Mouse (Mus musculus) left cerebral cortex, adult 9 months (tissue): ENCODE measurements around the gene Adgrf3.

Experiments
- DNase-seq, 2 experiments: peaks; one replicate each; pipeline ENCODE4 v3.0.0; 2022; ENCODE audit warnings: low spot score in 2 of 2

Gene Adgrf3

DNA sequence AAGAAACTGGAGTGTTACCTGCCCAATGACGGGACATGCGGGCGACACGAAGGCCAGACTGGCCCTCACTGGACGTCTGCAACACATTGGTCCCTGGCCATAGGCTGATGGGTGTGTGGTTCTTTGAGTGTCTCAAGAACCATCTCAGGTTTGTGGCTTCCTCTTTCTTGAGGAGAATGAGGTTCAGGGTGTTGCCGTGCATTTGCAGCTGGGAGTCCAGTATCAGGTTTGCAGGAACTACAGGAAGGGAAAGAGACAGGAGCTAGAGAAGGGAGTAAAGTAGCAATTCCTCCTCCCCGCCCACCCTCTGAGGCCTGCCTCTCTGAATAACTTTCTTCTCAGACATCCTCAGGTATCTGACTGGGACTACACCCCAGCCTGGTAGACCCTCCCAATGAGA lies 3.3 kb downstream of the Adgrf3 start:
- no peak for DNase-seq

DNA sequence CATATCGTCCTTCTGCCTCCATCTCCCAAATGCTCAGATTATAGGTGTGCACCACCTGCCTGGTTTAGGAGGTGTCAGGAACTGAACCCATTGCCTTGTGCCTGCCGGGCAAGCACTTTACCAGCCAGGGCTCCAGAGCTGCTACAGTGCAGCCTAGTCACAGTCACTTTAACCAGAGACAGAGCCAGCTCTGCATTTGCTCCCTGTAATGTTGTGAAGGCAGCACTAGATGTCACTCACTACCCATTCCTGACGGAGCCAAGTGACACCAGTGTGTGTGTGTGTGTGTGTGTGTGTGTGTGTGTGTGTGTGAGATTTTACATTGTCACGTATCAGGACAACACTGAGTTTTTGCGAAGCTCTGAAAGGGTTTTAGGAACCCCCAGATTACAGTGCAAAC lies 4.0 kb downstream of the Adgrf3 start:
- peak in 1 of 2 experiments; percentile 34 for DNase-seq

DNA sequence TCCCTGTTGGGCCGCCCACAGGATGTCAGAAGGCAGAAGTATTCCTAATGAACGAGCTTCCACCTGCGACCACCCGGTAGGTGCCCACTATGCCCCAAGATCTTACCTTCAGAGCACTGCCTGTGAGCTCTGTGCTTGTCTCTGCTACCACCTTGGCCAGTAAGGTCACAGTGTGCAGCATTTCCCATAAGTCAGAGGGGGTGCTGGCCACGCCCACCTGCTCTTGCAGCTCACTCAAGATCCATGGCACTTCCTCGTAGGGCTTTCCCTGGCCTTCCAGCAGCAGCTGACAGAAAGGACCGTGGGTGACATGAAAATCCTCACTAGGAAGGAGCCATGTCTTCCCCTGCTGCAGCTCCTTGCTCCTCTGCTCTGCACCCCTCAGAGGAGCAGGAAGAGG lies 7.3 kb downstream of the Adgrf3 start:
- DNase-seq = no peak

DNA sequence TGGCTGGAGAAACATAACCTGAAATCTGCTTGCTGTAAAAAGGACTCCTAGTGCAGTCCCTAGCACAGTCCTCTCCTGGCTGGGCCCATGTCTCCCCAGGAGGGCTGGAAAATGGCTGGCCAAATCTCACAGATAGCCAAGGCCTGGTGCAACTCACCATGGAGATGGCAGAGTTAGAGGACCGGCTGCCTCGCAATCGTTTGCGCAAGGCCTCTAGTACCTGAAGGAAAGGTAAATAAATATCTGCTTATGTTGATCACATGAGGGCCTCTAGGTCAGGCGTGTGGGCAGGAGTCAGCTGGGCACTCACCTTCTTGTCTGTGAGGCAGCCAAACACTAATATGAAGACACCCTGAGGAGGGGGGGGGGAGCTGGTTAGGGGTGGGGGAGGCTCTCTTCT lies 10.2 kb downstream of the Adgrf3 start:
- DNase-seq = no peak

DNA sequence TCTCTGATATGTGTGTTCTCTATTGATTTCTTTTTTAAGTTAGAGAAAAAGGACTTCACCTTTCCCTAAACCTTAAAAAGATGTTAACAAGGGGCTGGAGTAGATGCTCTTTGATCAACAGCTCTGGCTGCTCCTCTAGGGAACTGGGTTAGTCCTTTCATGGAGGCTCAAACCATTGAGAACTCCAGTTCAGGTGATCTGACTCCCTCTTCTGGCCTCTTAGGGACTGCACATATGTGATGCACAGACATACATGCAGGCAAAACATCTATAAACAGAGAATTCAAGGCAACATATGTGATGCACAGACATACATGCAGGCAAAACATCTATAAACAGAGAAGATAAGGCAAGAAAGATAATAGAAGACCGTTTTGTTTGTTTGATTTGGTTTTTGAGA lies 13.1 kb downstream of the Adgrf3 start:
- DNase-seq = no peak

DNA sequence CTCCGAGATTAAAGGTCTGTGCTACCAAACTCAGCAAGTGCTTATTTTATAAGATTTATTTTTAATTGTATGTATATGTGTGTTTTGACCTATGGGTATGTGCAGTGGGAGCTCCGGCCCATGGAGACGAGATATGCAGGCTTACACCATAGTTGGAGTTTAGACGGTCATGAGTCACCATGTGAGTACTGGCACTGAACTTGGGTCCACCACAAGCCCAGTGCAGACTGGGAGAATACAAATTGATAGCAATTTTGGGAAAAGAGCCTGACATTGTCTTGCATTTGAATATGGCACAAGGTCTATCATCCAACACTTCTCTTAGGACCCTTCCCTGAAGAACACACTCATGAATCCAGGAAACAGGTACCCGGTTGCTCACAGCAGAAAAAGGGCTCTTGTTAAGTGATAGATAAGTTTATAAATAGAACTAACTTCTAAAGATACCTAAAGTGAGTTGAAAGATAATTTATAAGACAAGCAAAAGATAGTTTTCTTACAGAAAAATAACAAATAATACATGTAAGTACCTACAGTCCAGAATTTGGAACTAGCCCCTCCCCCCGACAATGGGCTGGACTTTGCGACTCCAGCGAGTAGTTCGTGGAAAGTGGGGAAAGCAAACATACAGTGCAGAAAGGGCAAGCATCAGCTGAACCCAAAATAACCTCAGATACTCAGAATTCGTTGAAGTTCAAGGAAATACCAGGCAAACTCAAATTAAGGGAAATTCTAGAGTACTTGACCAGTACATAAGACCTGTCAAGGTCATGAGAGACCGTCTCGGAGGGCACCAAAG lies 17.6 kb downstream of the Adgrf3 start:
- no peak for DNase-seq

DNA sequence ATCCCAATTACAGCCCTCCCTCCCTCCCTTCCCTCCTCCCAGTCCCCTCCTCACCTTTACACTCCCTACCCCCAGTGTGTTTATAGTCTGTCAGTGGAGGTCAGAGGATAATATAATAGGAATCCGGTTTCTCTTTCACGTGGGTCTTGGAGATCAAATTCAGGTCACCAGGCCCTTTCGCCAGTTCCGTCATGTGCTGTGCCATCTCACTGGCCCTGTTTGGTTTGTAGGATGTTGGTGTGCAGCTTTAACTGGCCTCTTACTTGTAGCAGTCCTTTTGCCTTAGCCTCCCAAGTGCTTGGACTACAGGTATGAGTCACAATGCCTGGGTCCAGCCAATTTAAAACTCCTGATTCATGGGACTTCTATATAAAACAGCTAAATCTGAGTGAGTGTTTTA lies 29.7 kb downstream of the Adgrf3 start:
- DNase-seq = no peak

DNA sequence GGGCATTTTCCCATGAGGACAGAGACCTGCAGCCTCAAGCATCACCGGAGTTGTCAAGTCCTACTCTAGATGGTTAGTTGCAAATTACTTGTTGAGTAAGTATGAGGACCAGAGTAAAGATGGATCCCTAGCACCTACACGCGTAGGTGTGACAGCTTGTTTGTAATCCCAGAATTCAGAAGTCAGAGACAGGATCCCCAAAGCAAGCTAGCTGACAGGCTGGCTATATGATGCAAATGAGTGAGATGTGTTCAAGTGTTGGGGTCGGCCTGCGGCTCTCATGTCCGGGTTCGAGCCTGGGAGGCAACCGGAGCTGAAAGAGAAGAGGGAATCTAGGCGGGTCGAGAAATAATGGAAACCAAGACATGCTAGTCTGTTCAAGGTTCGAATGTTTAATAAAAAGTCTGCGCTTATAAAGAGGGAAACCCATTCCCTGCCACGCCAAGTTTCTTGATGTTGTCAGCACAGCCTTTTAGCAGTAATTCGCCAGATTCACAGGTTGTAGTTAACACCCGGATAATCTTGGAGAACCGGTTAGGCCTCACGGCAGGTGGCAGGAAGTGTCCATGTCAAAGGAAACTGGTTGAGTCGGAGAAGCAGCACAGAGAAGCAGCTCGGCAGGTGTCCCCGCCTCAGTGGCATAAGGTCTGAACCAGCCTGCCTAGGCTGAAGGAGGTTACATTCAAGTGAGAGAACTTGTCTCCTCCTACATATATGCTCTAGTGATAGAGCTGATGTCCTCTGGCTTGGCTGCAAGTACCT lies 32.4 kb downstream of the Adgrf3 start:
- no peak for DNase-seq

DNA sequence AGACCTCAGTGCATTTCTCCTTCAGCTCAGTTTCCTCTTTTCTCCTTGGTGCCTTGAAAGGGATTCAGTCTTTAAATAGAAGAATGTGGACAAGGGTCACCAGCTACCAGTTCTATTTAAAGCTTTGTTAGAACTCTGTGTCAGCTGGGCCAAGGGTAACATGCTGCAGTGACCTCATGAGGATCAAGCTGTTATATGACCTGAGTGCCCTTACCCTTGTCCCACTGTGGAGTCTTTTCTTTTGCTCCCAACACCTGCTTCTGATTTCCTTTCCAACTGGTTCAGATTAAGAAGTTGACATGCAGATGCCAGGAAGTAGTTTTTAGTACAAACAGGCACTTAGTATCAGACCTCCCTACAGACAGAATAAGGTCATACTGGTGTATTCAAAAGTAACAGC lies 33.4 kb downstream of the Adgrf3 start:
- DNase-seq = no peak

DNA sequence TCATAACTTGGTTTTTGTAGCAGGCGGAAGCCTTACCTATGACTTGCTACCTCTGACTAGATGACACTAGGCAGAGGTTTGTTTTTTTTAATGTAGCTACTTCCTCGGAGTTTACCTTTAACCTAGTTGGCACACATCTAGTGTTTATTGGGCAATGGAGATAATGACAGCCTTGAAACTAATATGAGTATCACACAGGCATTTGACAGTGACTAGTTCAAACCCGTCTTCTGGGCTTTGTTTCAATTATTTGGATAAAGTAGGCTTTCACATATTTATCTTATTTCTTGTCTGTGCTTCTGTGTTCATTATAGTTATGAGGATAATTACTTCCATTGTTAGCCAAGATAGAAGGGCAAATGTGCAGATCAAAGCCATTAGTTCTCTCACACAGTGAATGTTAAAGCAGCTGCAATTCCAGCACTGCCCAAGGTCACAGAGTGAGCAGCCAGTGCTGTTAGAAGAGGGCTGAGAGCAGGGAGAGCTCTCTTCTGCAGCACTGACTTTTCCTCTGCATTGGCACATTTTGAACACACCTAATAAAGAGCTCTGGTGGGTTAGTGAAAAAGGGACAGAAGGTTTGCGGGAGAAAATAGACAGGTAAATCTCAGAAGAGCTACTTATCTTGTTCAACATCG lies 35.1 kb downstream of the Adgrf3 start:
- DNase-seq = no peak

DNA sequence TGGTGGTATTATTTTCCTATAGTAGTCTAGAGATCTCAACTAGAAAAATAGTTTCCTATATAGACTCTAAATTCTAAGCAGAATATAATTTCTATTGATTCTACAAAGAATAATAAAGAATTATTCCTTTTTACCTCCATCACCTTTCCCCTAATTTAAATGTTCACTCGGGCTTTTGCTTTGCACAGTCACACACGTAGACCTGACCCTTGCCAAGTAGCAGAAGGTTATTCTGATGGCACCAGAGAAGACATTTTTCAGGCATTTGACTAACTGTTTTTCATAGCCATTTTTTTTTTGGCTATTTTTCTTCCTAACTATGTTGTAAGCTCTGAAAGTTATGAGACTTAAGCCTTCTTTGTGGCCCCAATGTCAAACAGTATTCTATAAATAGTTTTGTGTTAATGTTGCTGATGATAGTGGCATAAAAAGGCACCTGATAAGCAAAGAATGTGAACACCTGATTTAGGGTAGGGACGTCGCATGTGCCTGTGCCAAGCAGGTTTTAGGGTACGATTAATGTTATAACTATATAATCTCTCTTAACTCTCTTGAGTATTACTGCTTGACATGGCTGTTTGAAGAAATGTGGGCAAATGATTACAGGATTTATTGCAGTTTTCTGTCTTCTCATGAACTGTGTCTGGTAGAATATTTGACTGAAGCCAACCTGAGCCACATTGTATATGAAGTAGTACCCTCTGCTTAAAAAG lies 40.1 kb downstream of the Adgrf3 start:
- no peak for DNase-seq

DNA sequence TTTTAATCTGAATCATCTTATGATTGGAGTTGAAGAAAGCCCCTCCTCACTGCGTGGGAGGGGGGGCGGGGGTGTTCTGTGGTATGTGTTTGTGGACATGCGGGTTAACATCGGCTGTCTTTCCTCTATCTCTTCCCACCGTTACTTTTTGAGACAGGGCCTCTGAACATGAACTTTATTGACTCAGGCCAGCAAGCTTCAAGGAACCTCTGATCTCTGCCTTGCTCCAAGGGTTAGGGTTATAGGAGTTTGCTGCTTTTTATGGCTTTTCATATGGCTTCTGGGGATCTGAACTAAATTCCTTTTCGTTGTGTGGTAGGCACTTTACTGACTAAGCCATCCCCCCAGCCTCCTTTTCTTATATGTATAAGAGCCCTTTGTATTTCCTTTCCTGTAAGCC lies 43.2 kb downstream of the Adgrf3 start:
- no peak for DNase-seq

DNA sequence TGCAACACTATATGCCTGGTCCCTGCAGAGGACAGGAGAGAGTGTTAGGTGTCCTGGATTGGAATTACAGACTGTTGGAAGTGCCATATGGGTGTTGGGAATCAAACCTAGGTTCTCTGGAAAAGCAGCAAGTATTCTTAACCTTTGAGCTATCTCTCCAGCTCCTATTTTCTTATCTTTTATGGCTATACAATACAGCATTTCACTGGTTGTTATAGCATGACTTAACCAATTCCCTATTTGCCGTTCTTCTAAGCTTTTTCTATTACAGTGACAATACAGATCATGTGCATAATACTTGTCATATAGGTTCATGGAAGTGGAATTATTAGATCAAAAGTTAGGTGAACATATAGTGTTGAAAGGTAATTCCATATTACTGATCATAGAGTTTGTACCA lies 43.7 kb downstream of the Adgrf3 start:
- DNase-seq = no peak

DNA sequence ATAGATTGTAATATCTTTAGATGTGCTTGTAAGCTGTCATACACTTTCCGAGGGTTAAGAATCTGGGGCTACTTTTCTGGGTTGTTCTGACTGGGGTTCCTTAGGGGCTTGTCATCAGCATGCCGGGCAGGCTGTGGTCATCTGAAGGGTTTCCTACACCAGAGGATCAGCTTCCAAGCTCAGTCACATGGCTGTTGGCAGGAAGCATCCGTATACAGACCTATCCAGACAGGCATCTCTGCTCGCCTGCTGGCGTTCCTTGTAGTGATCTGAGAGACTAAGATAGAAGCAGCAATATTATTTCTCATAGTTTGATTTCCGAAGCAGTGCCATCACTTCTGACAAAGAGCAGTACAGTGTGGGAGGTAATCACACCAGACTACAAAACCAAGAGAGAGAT lies 45.9 kb downstream of the Adgrf3 start:
- no peak for DNase-seq

DNA sequence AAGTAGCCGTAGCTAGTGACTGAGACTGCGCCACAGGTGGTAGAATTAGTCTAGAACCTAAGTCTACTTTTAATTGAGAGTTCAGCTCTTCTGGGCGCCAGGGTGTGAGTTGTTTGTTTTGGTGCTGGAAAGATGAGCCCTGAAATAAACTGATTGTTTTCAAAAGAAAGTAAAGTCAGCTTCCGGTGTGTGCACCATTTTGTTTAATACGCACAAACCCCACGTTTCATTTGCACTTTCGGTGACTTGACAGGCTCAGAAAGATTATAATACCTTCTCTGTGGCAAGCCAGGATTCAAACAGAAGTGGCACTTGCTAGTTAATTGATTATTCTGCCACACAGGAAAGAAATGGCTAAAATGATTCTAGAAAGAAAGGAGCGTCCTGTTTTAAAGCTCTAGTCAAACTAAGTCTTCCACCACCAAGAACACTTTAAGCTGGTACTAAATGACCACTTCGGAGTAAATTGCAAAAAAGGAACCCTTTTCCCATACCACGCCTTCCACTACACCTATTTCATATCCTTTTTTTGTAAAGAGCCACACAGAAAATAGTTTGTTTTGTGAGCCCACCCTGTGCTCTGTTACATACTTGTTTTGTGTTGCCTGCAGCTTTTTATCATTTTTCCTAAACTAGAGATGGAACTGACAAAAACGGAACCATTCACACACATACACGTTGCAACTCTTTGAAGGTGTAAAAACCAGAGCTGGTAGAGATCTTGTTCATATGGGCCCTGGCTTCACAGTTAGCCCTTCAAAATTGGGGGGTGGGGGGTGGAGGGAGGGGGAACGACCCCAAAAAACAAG lies 49.5 kb downstream of the Adgrf3 start:
- no peak for DNase-seq

DNA sequence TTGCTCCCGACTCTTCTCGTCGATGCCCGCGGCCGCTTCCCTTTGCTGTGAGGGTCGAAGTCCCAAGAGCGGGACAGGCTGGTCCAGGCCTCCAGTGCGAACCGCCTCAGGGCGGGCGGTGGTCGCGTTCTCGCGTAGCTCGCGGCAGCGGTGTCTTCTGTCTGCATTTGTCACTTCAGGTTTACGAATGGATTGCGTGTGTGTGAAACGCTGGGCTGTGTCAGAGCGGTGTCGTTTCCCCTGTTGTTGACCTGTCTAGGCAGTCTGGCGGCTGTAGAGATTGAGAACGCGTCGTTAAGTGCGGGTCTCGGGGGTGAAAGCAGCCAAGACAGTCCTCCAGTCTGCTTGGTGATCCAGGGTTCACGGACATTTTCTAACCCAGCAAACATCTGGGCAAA lies 50.1 kb downstream of the Adgrf3 start:
- DNase-seq = no peak

DNA sequence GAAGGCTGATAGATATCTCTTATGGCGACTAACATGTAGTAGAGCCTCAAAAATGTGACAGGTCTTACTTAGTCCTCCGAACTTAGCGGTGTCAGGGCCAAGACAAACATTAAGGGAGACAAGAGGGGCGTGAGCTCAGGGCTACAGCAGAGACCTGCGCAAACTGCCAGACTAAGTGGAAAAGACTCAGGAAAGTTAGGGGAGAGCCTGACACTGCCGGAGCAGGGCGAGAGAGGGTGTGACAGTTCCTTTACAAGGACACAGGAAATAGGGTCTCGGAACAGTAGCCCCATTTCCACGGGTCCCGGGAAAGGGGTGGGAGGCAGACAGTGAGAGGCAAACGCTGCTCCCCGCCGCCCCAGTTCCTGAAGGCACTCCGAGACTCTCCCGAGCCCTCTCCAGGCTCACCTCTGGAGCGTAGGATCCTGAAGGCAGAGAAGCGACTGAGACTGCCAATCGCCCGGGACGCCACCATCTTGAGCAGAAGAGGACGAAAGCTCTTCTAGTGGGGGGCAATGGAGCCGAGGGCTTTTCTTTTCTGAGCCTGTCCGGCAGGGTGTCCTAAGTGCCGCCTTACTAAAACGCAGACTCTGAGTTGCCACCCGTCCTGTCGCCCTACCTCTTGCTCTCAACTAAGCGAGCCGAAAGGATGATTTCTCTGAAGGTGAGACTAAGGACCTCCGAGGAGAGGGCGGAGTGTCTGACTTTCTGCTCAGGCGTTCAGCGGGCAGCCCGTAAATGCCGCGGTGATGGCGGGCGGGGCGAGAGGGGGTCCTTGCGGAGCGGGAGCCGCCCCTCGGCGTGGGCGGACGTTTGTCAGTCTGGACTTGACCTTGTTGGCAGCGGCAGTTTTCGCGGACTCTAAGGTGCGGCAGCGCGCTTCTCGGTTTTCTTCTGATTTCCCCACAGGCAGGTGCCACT lies 50.8 kb downstream of the Adgrf3 start, which contains the start of the genes Hadha and Hadhb:
TSS of gene Hadha (minus strand) at position 689 of the 921 bp plus-strand sequence.
TSS of gene Hadhb (plus strand) at position 775 of the 921 bp plus-strand sequence.
- peak; percentile 76 to 92 for DNase-seq

DNA sequence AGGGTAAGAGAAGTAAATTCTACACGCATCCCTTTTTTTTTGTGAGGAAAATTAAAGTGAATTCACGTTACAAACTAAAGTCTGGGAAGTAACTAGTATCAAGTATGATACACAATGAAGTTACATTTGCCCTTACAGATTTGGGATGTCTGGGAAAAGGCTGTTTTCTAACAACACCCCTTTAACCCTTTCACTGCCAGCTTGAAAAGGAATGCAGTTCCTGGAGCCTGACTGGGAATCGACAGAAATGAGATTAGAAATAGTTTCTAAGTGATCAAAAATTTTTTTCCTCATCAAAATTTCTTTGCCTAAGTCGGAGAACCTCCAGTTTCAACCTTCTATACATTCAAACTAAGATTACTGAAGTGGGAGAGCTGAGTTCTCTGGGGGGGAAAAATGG lies 51.5 kb downstream of the Adgrf3 start:
- DNase-seq = no peak

DNA sequence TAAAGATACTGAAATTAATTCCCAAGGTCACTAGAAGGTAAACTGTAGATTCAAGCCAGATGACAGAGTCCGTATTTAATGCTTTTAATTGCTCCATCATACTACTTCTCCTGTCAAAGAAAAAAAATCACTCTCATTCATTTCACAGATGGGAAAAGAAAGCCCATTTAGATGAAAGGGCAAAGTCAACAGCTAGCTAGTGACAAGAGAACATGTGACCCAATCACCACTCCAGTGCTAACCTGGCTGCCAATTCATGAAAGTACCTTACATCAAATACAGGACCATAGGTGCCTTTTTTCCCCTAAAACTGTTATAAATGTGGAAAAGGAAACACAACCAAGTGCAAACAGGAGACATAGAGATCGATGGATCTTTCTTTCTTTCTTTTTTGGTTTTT lies 52.3 kb downstream of the Adgrf3 start:
- no peak for DNase-seq

DNA sequence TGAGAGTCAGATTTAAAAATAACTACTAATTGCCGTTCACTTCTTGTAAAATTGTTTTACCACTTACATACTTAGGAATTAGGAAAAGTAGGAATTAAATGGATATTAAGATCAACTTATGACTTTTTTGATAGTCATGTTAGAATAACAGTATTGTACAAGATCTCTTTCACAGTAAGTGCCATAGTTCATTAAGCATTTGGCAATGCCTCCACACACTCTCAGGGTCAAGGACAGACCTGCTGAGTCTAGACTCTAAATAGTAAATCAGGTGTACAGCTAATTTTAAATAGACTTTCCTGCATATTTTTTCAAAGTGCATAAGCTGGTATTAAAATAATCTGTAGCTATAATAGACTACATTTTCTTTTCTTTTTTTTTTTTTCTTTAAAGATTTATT lies 53.1 kb downstream of the Adgrf3 start:
- no peak for DNase-seq
